Mouse (Mus musculus): ENCODE data around the gene Gemin8. TPM values are rescaled to one million over a fixed set of nuclear protein-coding genes. Genes with fewer than 3 reads are reported as not detected.

The Gemin8 gene
- total RNA-seq, 2 experiments from 2014 or later: 3.8 to 4.6 TPM

DNA sequence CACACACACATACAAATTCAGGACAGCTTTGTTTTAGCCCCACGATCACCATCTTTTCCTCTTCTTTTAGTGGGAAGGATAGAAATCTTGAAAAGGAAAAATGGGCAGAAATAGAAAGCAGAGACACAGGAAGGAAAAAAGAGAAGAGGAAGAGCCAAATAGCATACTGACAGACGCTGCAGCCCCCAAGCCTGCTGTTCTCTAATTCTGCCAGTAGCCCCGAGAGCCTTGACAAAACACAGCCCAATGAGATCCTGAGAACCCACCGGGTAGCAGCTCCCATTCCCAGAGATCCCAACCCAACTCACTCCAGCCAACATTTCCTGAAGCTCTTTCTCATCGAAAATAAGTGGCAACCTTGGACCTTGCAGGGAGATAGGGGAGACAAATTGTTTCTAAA lies 49.1 kb downstream of the Gemin8 start:
- DNase-seq: no peak
- intact Hi-C loops (cut with DNase I): no loop called here

DNA sequence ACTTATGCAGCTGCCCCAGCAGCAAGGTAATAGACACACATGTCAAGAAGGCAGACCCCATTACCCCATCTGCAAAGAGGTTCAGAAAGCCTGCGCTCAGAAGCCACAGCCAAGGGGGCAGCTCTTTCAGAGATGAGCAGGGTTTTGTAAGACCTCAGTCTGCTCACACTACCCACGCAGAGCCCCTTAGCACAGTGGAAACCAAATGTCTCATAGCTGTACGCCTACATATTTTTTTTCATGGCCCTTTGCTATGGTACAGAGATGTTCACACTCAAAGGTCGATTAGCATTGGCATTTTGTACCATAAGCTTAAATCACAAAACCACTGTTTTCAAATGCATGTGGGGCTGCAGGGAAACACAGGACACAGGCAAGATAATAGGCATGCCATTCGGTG lies 56.6 kb downstream of the Gemin8 start:
- no peak for DNase-seq
- intact Hi-C loops (cut with DNase I): no loop called here

DNA sequence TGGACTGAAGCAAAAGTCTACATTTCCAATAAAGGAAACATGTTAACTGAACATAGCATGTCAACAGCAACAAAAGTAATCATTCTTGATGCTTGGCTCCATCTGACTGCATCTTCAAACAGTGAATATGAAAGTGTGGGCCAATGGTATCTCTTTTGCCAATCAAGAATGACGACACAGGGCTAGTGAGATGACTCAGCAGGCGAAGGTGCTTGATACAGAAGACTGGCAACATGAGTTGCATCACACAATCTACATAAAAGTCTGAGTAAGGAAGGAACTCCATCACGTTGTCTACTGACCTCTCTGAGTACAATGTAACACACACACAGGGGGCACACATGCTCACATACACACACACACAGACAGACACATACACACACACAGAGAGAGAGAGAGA lies 59.5 kb downstream of the Gemin8 start:
- no peak for DNase-seq
- intact Hi-C loops (cut with DNase I): no loop called here

DNA sequence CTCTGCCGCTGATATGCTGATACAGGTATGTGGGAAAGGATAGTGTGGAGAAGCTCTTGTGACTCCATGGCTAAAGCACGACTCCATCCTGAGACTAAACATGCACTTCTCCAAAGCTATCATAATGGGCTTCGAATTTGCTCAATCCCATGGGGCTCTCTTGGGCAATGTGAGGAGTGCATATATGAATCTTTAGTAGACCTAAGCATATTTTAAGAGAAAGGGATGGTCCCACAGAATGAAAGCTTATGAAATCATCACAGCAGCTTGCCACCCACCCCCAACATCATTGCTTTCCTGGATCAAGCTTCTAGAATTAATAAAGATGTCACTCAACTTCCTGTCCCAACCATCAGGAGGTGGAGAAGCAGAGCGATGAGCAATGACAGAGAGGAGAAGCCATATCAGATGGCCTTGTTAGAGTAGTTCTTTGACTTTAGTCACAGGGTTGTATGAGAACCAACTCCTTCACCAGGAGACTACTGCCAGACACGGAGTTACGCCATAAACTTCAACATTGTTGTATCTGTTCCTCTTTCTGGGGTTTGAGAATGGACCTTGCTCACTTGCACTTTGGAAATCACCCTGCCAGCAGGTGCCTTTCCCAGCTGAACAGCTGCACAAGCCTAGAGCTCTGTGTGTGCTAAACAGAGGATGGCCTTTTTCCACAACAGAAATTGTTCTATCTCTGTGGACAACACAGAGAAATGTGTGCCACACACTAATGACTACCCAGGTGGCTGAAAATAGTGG lies 60.4 kb downstream of the Gemin8 start:
- no peak for DNase-seq
- intact Hi-C loops (cut with DNase I): no loop called here

DNA sequence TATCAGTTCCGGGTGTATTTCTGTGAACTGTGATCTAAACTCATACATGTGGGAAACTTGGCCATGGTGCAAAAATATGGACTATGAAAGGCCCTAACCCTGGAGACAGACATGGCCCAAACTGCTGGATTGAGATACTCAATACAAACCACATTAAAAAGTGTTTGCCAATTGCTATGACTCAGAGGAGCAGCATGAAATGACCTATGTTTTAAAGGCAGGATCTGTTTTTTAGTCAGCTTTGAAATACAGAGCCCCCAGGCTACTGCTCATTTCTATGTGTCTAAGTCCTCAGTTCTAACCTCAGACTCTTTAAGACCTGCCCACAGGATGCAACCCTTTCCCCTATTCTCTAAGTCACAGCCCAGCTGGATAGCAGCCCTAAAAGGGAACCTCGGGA lies 65.9 kb downstream of the Gemin8 start:
- no peak for DNase-seq
- intact Hi-C loops (cut with DNase I): no loop called here

DNA sequence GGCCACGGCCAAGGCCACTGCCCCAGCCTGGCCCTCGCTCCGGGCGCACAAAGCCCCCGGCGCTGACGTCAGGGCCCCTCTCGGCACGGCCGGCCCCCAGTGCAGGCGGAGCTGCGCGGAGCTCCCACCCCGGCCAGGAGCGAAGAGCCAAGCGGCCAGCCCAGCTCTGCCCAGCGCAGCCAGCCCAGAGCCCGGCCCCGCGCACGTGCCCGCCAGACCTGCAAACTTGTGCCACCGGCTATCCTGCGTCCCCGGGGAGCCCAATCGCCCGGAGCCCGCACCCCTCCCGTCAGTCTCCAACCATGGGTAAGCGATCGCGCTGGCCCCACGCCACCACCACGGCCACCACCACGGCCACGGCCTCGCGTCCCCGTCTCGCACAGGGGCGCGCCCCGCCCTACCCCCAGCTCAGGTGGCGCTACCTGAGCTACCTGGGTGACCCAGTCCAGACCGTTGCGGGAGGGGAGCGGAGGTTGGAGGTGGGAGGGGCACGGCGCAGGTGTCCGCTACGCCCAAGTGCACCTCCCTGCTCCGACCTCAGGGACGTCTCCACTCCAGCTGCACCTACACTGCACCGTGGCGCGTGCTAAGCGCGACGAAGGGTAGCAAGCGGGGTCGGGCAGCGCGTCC lies 68.7 kb downstream of the Gemin8 start, which contains the start of gene Gpm6b:
TSS of gene Gpm6b (plus strand) at position 81 of the 630 bp plus-strand sequence.
- DNase-seq: peak; percentile 31 to 37
- intact Hi-C loops (cut with DNase I): no loop called here

DNA sequence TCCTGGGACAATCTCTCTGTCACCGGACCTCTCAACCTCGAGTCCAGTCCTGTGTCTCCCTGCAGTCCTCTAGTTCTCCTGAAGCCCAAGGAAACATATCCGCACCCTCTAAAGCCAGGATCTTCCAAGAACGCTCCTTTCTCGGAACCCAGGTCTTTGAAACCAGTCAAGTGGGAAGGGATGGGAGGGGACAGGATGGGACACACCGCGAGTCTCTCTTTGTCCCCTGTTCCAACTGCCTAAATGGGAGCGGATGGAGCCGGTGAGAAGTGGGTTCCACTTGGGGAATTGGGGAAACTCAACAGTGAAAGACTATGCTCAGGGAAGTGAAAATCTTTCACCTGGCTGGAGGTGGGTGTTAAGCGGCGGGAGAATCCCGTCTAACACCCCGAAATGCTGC lies 69.3 kb downstream of the Gemin8 start:
- intact Hi-C loops (cut with DNase I): no loop called here
- DNase-seq: no peak

Other genes starting within 250 kb of the Gemin8 start
- gene Gpm6b, start 68.5 kb downstream of the Gemin8 start, total RNA-seq (2021): 1 to 10 TPM; 8.2 to 9.5 TPM